Mouse (Mus musculus) lung, adult 2 months (tissue): ENCODE results near the gene Slc9b2.

Experiments
- CTCF ChIP-seq: fragments of 200-500 bp; IDR thresholded peaks from 2 replicates; pipeline ENCODE4 v1.5.1; 2011; ENCODE audit warnings: mild to moderate bottlenecking, low read length, control low read depth; ENCODE audit not compliant: insufficient read depth
- POLR2A ChIP-seq: fragments of 200-500 bp; IDR thresholded peaks from 2 replicates; pipeline ENCODE4 v1.6.1; 2011; ENCODE audit warnings: low read depth, mild to moderate bottlenecking, control low read depth, low read length, borderline replicate concordance; ENCODE audit errors: extremely low read depth

DNA sequence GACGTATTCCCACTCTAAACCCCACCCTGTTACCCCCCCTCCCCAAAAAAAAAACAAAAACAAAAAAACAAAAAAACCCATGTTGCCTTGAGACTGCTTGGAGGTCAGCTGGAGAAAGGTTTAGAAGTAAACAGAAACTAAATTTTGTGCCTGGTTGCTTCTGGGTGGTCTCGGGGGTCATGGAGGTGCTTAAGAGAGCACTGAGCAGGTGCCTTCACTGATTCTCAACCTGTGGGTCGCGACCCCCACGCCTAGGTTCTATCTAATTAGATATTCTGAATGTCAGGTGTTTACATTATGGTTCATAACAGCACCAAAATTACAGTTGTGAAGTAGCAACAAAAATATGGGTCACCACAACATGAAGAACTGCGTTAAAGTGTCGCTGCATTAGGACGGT, 25.8 kb upstream of the Slc9b2 start:
- no peak for TF ChIP-seq CTCF
- no peak for TF ChIP-seq POLR2A
